Mouse (Mus musculus): ENCODE data around the gene Hist1h2bk. TPM values are rescaled to one million over a fixed set of nuclear protein-coding genes. Genes with fewer than 3 reads are reported as not detected.

Gene Hist1h2bk
- polyA plus RNA-seq, 1 experiment from 2014 or later = 3.9 TPM

DNA sequence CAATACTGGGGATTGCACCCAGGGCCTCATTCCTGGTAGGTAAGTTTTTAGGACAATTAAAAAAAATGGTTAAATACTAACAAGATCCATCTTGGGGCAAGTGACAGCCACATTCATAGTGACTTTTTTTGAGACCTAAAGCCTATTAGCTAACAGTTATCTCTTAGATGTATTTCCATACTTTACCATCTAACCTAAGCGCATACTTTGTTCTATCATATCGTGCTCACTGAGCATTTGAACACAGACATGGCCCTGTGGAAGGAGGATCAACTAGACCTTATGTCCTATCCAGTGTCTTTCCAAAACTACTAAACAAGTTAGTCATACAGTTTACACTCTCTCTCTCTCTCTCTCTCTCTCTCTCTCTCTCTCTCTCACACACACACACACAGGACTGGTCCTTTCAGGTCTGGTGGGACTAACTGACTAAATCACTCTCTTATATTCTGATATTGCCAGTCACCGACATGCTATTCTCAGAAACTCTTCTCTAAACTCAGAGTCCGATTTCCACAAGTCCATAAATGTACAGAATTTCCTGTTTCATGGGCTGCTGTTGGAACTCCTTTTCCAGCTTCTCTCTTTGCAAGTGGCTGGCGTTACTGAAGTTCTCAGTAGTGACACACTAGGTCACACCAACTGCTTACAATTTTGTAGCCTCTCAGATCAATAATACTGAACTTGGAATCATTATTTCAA, 1.8 kb upstream of the Hist1h2bk start:
- WGBS (ENCODE audit: insufficient replicate concordance) = 53% methylated on average over 5 of the region's 5 CpGs
- H3K27me3 ChIP-seq (ENCODE audit: control insufficient read depth, insufficient read depth, low read length) = no peaks in the 10 kb centered on the region
- H3K4me1 ChIP-seq (ENCODE audit: control insufficient read depth, insufficient read depth, low read length) = peaks cover 2% of the 10 kb centered on the region
- H3K9ac ChIP-seq (ENCODE audit: low read depth, low read length) = peak overlapping the region; percentile 52
- peak overlapping the region; percentile 43; the same call in 1 of the 2 replicates for H3K4me3 ChIP-seq (ENCODE audit: low read depth, low read length)
- no peaks in the 10 kb centered on the region for H3K9me3 ChIP-seq (replicated peaks; ENCODE audit: control insufficient read depth, low read length)
- no peak for ATAC-seq (replicated peaks; ENCODE audit: insufficient number of reproducible peaks, low FRiP score, low TSS enrichment)
- peak overlapping the region; percentile 82; the same call in 1 of the 2 replicates for H3K27ac ChIP-seq (ENCODE audit: low read depth, low read length)
- peak overlapping the region; percentile 70 for H3K4me2 ChIP-seq
- H3K36me3 ChIP-seq (ENCODE audit: control insufficient read depth, insufficient read depth, low read length) = no peaks in the 10 kb centered on the region

DNA sequence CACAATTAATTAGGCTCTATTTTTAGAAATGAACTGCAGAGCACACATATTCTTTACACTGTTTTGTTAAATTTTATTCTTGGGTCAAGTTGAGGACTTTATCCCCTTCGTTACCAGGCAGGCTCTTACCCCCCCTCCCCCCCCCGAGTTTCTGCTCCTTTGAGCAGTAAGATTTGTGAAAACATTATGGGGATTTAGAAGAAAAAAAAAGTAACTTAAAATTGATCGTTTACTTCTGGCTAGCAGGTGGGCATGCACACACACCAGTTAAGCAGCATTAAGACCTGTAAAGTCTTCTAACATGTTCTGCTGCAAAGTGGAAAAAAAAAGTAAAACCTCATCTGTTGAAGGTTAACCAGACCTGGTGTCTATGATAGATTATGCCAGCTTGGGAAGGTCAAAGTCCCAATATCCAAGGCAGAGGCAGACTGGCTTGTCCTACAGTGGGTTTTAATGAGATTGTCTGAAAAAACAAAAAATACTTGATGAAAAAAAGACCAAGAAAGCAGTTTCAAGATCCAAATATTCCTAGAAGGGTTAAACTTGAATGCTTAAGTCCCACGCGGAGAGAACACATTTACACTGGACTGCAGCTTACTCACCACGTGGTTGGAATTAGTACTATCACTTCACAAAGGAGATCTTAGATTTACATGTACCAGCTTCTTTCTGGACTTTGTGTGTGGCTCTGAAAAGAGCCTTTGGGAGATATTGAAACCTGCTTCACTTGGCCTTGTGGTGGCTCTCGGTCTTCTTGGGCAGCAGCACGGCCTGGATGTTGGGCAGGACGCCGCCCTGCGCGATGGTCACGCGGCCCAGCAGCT, 1.0 kb upstream of the Hist1h2bk start:
- Histone ChIP-seq H3K4me2 (peak overlapping the region; percentile 70), H3K36me3 (ENCODE audit: control insufficient read depth, insufficient read depth, low read length) (no peaks in the 10 kb centered on the region), H3K27me3 (ENCODE audit: control insufficient read depth, insufficient read depth, low read length) (no peaks in the 10 kb centered on the region), H3K27ac (ENCODE audit: low read depth, low read length) (peak overlapping the region; percentile 82), H3K9me3 (replicated peaks; ENCODE audit: control insufficient read depth, low read length) (no peaks in the 10 kb centered on the region), H3K4me1 (ENCODE audit: control insufficient read depth, insufficient read depth, low read length) (peaks cover 2% of the 10 kb centered on the region; the same call in 1 of the 2 replicates), H3K9ac (ENCODE audit: low read depth, low read length) (peak overlapping the region; percentile 83), H3K4me3 (ENCODE audit: low read depth, low read length) (peak overlapping the region; percentile 43)
- ATAC-seq (replicated peaks; ENCODE audit: insufficient number of reproducible peaks, low FRiP score, low TSS enrichment) = peak; percentile 27
- 3% methylated on average over 8 of the region's 14 CpGs for WGBS (ENCODE audit: insufficient replicate concordance)

DNA sequence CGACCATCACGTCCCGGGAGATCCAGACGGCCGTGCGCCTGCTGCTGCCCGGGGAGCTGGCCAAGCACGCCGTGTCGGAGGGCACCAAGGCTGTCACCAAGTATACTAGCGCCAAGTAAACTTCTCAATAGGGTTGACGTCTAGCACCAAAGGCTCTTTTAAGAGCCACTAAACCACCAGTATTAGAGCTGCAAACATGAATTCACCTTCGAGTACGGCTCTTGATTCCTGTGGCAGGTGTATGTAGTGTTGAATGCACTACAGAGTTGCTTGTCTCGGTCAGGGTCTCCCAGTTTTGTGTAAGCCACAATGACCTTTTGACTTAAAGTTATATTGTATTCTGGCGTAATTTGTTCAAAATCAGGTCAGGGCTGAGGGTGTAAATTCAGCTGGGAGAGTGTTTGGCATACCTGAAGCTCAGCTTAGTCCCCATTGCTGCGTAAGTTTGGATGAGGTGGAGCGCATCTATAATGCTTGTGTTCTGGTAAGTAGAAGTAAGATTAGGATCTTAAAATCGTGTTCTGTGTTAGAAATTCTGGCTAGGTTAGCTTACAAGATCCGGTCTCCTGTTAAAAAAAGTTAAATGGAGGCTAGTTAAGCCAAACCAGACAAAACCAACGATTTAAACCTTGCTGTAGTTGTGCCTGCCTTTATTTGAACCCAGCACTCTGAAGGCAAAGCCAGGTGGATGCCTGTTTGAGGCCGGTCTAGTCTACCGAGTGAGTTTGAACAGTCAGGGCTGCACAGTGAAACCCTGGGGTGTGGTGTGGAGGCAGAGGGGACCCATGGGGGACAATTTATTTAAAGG, 683 bp downstream of the Hist1h2bk start:
- H3K4me2 ChIP-seq = peak overlapping the region; percentile 65
- peak overlapping the region; percentile 54 for H3K9ac ChIP-seq (ENCODE audit: low read depth, low read length)
- peak overlapping the region; percentile 43 for H3K4me3 ChIP-seq (ENCODE audit: low read depth, low read length)
- ATAC-seq (replicated peaks; ENCODE audit: insufficient number of reproducible peaks, low FRiP score, low TSS enrichment) = peak; percentile 3; the same call in 1 of the 2 replicates
- no peaks in the 10 kb centered on the region for H3K9me3 ChIP-seq (replicated peaks; ENCODE audit: control insufficient read depth, low read length)
- no peaks in the 10 kb centered on the region for H3K36me3 ChIP-seq (ENCODE audit: control insufficient read depth, insufficient read depth, low read length)
- H3K27me3 ChIP-seq (ENCODE audit: control insufficient read depth, insufficient read depth, low read length) = no peaks in the 10 kb centered on the region
- WGBS (ENCODE audit: insufficient replicate concordance) = 4% methylated on average over 18 of the region's 23 CpGs
- peak overlapping the region; percentile 82 for H3K27ac ChIP-seq (ENCODE audit: low read depth, low read length)
- H3K4me1 ChIP-seq (ENCODE audit: control insufficient read depth, insufficient read depth, low read length) = peaks cover 12% of the 10 kb centered on the region

DNA sequence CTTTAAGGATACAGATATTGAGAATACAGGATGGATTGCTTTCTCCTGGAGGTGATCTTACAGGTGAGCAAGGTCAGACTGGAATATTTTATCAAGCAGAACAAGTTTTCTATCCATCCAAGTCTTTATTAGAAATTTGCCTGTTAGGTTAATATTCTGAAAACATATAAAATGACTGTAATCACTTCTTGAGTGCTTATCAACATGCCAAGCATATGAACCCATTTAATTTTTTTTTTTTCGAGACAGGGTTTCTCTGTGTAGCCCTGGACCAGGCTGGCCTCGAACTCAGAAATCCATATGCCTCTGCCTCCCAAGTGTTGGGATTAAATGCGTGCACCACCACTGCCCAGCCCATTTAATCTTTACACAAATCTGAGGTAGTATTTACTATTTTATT, 1.3 kb downstream of the Hist1h2bk start:
- no peak overlapping the region; the same call in 1 of the 2 replicates for H3K9ac ChIP-seq (ENCODE audit: low read depth, low read length)
- H3K4me1 ChIP-seq (ENCODE audit: control insufficient read depth, insufficient read depth, low read length) = peaks cover 14% of the 10 kb centered on the region
- no peak for ATAC-seq (replicated peaks; ENCODE audit: insufficient number of reproducible peaks, low FRiP score, low TSS enrichment)
- 68% methylated on average over 3 of the region's 3 CpGs for WGBS (ENCODE audit: insufficient replicate concordance)
- no peaks in the 10 kb centered on the region for H3K27me3 ChIP-seq (ENCODE audit: control insufficient read depth, insufficient read depth, low read length)
- no peaks in the 10 kb centered on the region for H3K9me3 ChIP-seq (replicated peaks; ENCODE audit: control insufficient read depth, low read length)
- H3K36me3 ChIP-seq (ENCODE audit: control insufficient read depth, insufficient read depth, low read length) = no peaks in the 10 kb centered on the region
- H3K27ac ChIP-seq (ENCODE audit: low read depth, low read length) = peak overlapping the region; percentile 82; the same call in 1 of the 2 replicates
- H3K4me3 ChIP-seq (ENCODE audit: low read depth, low read length) = peak overlapping the region; percentile 43
- peak overlapping the region; percentile 65 for H3K4me2 ChIP-seq

DNA sequence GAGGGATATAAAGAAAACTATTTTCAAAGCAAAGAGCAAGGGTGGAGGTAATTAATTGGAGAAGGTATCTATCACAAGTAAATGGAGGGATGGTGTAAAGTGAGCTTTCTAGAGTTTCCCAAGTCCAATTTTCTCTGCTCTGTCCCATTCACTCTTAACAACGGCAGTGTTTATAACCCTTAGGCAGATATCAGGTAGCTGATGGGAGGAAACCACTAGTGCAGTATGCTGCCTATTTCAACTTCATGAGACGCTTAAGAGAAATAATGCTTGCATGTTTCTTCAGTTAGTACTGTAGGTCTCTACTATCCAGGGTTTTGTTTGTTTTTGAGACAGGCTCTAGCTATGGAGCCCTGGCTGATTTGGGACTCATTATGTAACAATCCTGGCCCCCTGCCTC, 1.7 kb downstream of the Hist1h2bk start:
- H3K9ac ChIP-seq (ENCODE audit: low read depth, low read length) = no peak overlapping the region
- H3K9me3 ChIP-seq (replicated peaks; ENCODE audit: control insufficient read depth, low read length) = no peaks in the 10 kb centered on the region
- no peak for ATAC-seq (replicated peaks; ENCODE audit: insufficient number of reproducible peaks, low FRiP score, low TSS enrichment)
- WGBS (ENCODE audit: insufficient replicate concordance) = 68% methylated on average over 2 of the region's 2 CpGs
- peaks cover 15% of the 10 kb centered on the region for H3K4me1 ChIP-seq (ENCODE audit: control insufficient read depth, insufficient read depth, low read length)
- no peaks in the 10 kb centered on the region for H3K36me3 ChIP-seq (ENCODE audit: control insufficient read depth, insufficient read depth, low read length)
- no peak overlapping the region for H3K27ac ChIP-seq (ENCODE audit: low read depth, low read length)
- no peak overlapping the region; the same call in 1 of the 2 replicates for H3K4me3 ChIP-seq (ENCODE audit: low read depth, low read length)
- no peaks in the 10 kb centered on the region for H3K27me3 ChIP-seq (ENCODE audit: control insufficient read depth, insufficient read depth, low read length)
- no peak overlapping the region for H3K4me2 ChIP-seq

DNA sequence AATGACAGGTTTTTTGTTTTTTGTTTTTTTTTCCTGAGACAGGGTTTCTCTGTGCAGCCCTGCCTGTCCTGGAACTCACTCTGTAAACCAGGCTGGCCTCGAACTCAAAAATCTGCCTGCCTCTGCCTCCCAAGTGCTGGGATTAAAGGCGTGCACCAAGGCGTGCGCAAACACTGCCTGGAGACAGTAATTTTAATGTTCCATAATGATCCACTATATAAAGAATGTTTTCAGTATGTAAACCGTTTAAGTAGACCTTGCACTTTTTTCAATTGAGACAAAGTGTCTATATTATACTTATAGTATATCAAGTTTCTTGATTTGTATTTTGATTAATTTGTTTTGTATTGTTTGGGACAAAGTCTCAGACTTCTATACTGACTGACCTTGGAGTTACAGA, 3.7 kb downstream of the Hist1h2bk start:
- Histone ChIP-seq H3K9ac (ENCODE audit: low read depth, low read length) (no peak overlapping the region), H3K4me3 (ENCODE audit: low read depth, low read length) (0 out of 2 replicates have a peak overlapping the region, but pooled peaks have one; percentile 39), H3K27ac (ENCODE audit: low read depth, low read length) (no peak overlapping the region), H3K36me3 (ENCODE audit: control insufficient read depth, insufficient read depth, low read length) (no peaks in the 10 kb centered on the region), H3K9me3 (replicated peaks; ENCODE audit: control insufficient read depth, low read length) (no peaks in the 10 kb centered on the region), H3K27me3 (ENCODE audit: control insufficient read depth, insufficient read depth, low read length) (no peaks in the 10 kb centered on the region), H3K4me2 (peak overlapping the region; percentile 76), H3K4me1 (ENCODE audit: control insufficient read depth, insufficient read depth, low read length) (peaks cover 15% of the 10 kb centered on the region)
- ATAC-seq (replicated peaks; ENCODE audit: insufficient number of reproducible peaks, low FRiP score, low TSS enrichment) = no peak
- WGBS (ENCODE audit: insufficient replicate concordance) = 63% methylated on average over 5 of the region's 5 CpGs

DNA sequence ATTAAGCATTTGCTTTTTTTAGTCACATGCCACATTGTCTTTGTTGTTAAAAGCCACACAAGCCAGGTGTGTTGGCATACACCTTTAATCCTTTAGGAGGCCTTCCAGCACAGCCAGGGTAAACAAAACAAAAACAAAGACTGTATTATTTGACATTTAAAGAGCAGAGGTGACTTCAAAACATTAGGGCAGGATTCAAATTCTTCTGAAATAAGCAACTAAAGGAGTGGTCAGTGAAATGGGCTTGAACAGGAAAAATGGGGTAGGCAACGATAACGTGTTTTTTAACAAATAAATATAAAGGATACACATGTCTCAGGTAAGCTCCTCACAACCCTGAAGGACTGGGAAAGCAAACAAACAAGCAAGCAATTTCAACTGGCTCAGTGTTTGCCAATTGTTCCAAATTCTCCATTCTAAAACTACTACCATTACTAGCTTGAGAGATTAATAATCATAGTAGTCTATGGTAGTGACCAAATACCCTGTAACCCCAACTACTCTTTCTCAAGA, 4.3 kb downstream of the Hist1h2bk start:
- H3K27me3 ChIP-seq (ENCODE audit: control insufficient read depth, insufficient read depth, low read length) = no peaks in the 10 kb centered on the region
- WGBS (ENCODE audit: insufficient replicate concordance) = 12% methylated on average over 2 of the region's 2 CpGs
- H3K4me3 ChIP-seq (ENCODE audit: low read depth, low read length) = peak overlapping the region; percentile 39
- H3K9me3 ChIP-seq (replicated peaks; ENCODE audit: control insufficient read depth, low read length) = no peaks in the 10 kb centered on the region
- H3K36me3 ChIP-seq (ENCODE audit: control insufficient read depth, insufficient read depth, low read length) = no peaks in the 10 kb centered on the region
- H3K4me2 ChIP-seq = peak overlapping the region; percentile 76
- H3K9ac ChIP-seq (ENCODE audit: low read depth, low read length) = peak overlapping the region; percentile 70; the same call in 1 of the 2 replicates
- no peak for ATAC-seq (replicated peaks; ENCODE audit: insufficient number of reproducible peaks, low FRiP score, low TSS enrichment)
- H3K4me1 ChIP-seq (ENCODE audit: control insufficient read depth, insufficient read depth, low read length) = peaks cover 15% of the 10 kb centered on the region
- H3K27ac ChIP-seq (ENCODE audit: low read depth, low read length) = peak overlapping the region; percentile 95

Data from heart, embryonic 11.5 days (tissue).